Mouse (Mus musculus): ENCODE measurements around the gene Figla. TPM values are rescaled to one million over a fixed set of nuclear protein-coding genes. Genes with fewer than 3 reads are reported as not detected.
A peak's percentile ranks its signal among the peaks of the same experiment; 100 is the strongest.
"Not testable (repeated sequence)": the region's sequence is repeated elsewhere in the genome, so short reads cannot be mapped to it uniquely, and the experiment has no call there.

Gene Figla
- polyA plus RNA-seq, 1 experiment from 2014 or later, result not detected

GRCm38 (mm10) chr6:86003405-86003925, 12.5 kb upstream of the Figla start:
- Histone ChIP-seq H3K9ac (no peak overlapping the region), H3K4me1 (replicated peaks) (peaks cover 8% of the 10 kb centered on the region), H3K36me3 (replicated peaks) (no peaks in the 10 kb centered on the region), H3K4me2 (no peak overlapping the region), H3K27ac (replicated peaks) (no peak overlapping the region), H3K9me3 (replicated peaks) (no peaks in the 10 kb centered on the region), H3K4me3 (replicated peaks) (no peak overlapping the region), H3K27me3 (no peaks in the 10 kb centered on the region)
- WGBS (ENCODE audit: insufficient replicate concordance), result 63% methylated on average over 18 of the region's 18 CpGs
- ATAC-seq (ENCODE audit: insufficient read depth), result no peak

- Histone ChIP-seq H3K4me2 (peak overlapping the region; percentile 50), H3K27ac (replicated peaks) (no peak overlapping the region), H3K4me3 (replicated peaks) (no peak overlapping the region), H3K4me1 (replicated peaks) (peaks cover 8% of the 10 kb centered on the region), H3K36me3 (replicated peaks) (no peaks in the 10 kb centered on the region), H3K9ac (no peak overlapping the region), H3K9me3 (replicated peaks) (no peaks in the 10 kb centered on the region), H3K27me3 (no peaks in the 10 kb centered on the region)
- 9% methylated on average over 18 of the region's 18 CpGs for WGBS (ENCODE audit: insufficient replicate concordance)
- peak; percentile 60; the same call in 1 of the 2 replicates for ATAC-seq (ENCODE audit: insufficient read depth)
These were observed 11.5 kb upstream of the Figla start for GRCm38 (mm10) chr6:86004271-86005148.

- H3K4me1 ChIP-seq (replicated peaks), result no peaks in the 10 kb centered on the region
- peaks cover 6% of the 10 kb centered on the region; the same call in 1 of the 2 replicates for H3K27me3 ChIP-seq
- no peak overlapping the region for H3K27ac ChIP-seq (replicated peaks)
- no peak overlapping the region for H3K4me3 ChIP-seq (replicated peaks)
- H3K36me3 ChIP-seq (replicated peaks), result no peaks in the 10 kb centered on the region
- no peak for ATAC-seq (ENCODE audit: insufficient read depth)
- H3K9ac ChIP-seq, result no peak overlapping the region
- H3K9me3 ChIP-seq (replicated peaks), result no peaks in the 10 kb centered on the region
- 26% methylated on average over 4 of the region's 4 CpGs for WGBS (ENCODE audit: insufficient replicate concordance)
- H3K4me2 ChIP-seq, result no peak overlapping the region
These were observed 6.0 kb upstream of the Figla start for GRCm38 (mm10) chr6:86009980-86010379.

GRCm38 (mm10) chr6:86014812-86015211, 1.2 kb upstream of the Figla start:
- H3K4me1 ChIP-seq (replicated peaks); H3K4me3 ChIP-seq (replicated peaks); H3K36me3 ChIP-seq (replicated peaks); H3K4me2 ChIP-seq; H3K9me3 ChIP-seq (replicated peaks); H3K27ac ChIP-seq (replicated peaks); H3K9ac ChIP-seq: not testable (repeated sequence)
- WGBS (ENCODE audit: insufficient replicate concordance), result 38% methylated on average over 5 of the region's 5 CpGs
- peaks cover 15% of the 10 kb centered on the region for H3K27me3 ChIP-seq
- ATAC-seq (ENCODE audit: insufficient read depth), result peak; percentile 28; the same call in 1 of the 2 replicates

- H3K9me3 ChIP-seq (replicated peaks), result no peaks in the 10 kb centered on the region
- H3K4me3 ChIP-seq (replicated peaks), result no peak overlapping the region
- H3K4me1 ChIP-seq (replicated peaks), result peaks cover 7% of the 10 kb centered on the region
- no peak overlapping the region for H3K27ac ChIP-seq (replicated peaks)
- H3K36me3 ChIP-seq (replicated peaks), result no peaks in the 10 kb centered on the region
- peaks cover 23% of the 10 kb centered on the region for H3K27me3 ChIP-seq
- 72% methylated on average over 23 of the region's 23 CpGs for WGBS (ENCODE audit: insufficient replicate concordance)
- H3K4me2 ChIP-seq, result no peak overlapping the region
- H3K9ac ChIP-seq, result no peak overlapping the region
- no peak for ATAC-seq (ENCODE audit: insufficient read depth)
These were observed 901 bp downstream of the Figla start for GRCm38 (mm10) chr6:86016793-86017350.

- Histone ChIP-seq H3K4me2 (no peak overlapping the region), H3K9ac (no peak overlapping the region), H3K4me1 (replicated peaks) (peaks cover 7% of the 10 kb centered on the region), H3K27ac (replicated peaks) (no peak overlapping the region), H3K9me3 (replicated peaks) (no peaks in the 10 kb centered on the region), H3K36me3 (replicated peaks) (no peaks in the 10 kb centered on the region), H3K27me3 (peaks cover 26% of the 10 kb centered on the region), H3K4me3 (replicated peaks) (no peak overlapping the region)
- no peak for ATAC-seq (ENCODE audit: insufficient read depth)
- 29% methylated on average over 4 of the region's 4 CpGs for WGBS (ENCODE audit: insufficient replicate concordance)
These were observed 3.7 kb downstream of the Figla start for GRCm38 (mm10) chr6:86019415-86020237.

- H3K4me3 ChIP-seq (replicated peaks), result no peak overlapping the region
- H3K27me3 ChIP-seq, result peaks cover 39% of the 10 kb centered on the region
- WGBS (ENCODE audit: insufficient replicate concordance), result 30% methylated on average over 3 of the region's 3 CpGs
These were observed 5.0 kb downstream of the Figla start for GRCm38 (mm10) chr6:86020948-86021347.

GRCm38 (mm10) chr6:86026632-86027292, 10.8 kb downstream of the Figla start:
- Histone ChIP-seq H3K4me2 (no peak overlapping the region), H3K9ac (no peak overlapping the region), H3K9me3 (replicated peaks) (no peaks in the 10 kb centered on the region), H3K4me3 (replicated peaks) (no peak overlapping the region), H3K27me3 (peaks cover 81% of the 10 kb centered on the region), H3K27ac (replicated peaks) (no peak overlapping the region), H3K4me1 (replicated peaks) (no peaks in the 10 kb centered on the region), H3K36me3 (replicated peaks) (no peaks in the 10 kb centered on the region)
- 53% methylated on average over 8 of the region's 8 CpGs for WGBS (ENCODE audit: insufficient replicate concordance)
- no peak for ATAC-seq (ENCODE audit: insufficient read depth)

More at GRCm38 (mm10) chr6:86020948-86021347, 5.0 kb downstream of the Figla start:
- Histone ChIP-seq H3K36me3 (replicated peaks) (no peaks in the 10 kb centered on the region), H3K27ac (replicated peaks) (no peak overlapping the region), H3K9ac (no peak overlapping the region), H3K4me2 (no peak overlapping the region), H3K9me3 (replicated peaks) (no peaks in the 10 kb centered on the region), H3K4me1 (replicated peaks) (peaks cover 7% of the 10 kb centered on the region)
- no peak for ATAC-seq (ENCODE audit: insufficient read depth)

- Histone ChIP-seq H3K27me3 (peaks cover 87% of the 10 kb centered on the region), H3K4me1 (replicated peaks) (no peaks in the 10 kb centered on the region), H3K9me3 (replicated peaks) (no peaks in the 10 kb centered on the region), H3K27ac (replicated peaks) (no peak overlapping the region), H3K4me2 (peak overlapping the region; percentile 48; the same call in 1 of the 2 replicates), H3K9ac (no peak overlapping the region), H3K4me3 (replicated peaks) (no peak overlapping the region), H3K36me3 (replicated peaks) (no peaks in the 10 kb centered on the region)
- 58% methylated on average over 2 of the region's 2 CpGs for WGBS (ENCODE audit: insufficient replicate concordance)
- no peak for ATAC-seq (ENCODE audit: insufficient read depth)
These were observed 12.2 kb downstream of the Figla start for GRCm38 (mm10) chr6:86028150-86028549.

- Histone ChIP-seq H3K4me3 (replicated peaks) (peak within 1 kb of the TSS; percentile 20; the same call in 1 of the 2 replicates), H3K4me2 (peak within 1 kb of the TSS; percentile 48), H3K27me3 (peaks cover 93% of the 10 kb centered on the region), H3K27ac (replicated peaks) (no peak within 1 kb of the TSS), H3K36me3 (replicated peaks) (no peaks in the 10 kb centered on the region), H3K4me1 (replicated peaks) (no peaks in the 10 kb centered on the region), H3K9ac (no peak within 1 kb of the TSS), H3K9me3 (replicated peaks) (no peaks in the 10 kb centered on the region)
- 5% methylated on average over 56 of the region's 56 CpGs for WGBS (ENCODE audit: insufficient replicate concordance)
- ATAC-seq (ENCODE audit: insufficient read depth), result no peak
These were observed 12.8 kb downstream of the Figla start, which contains the start of gene Add2 for GRCm38 (mm10) chr6:86028601-86029322. Gene Add2 (plus strand): TSS chr6:86028681.

Data from liver, embryonic 15.5 days (tissue).